Mouse (Mus musculus) heart, adult 8-10 months (tissue): Measurements from ENCODE around the gene Krtdap. TPM values are rescaled to one million over a fixed set of nuclear protein-coding genes. Genes with fewer than 3 reads are reported as not detected.
"Not testable (repeated sequence)": the region's sequence is repeated elsewhere in the genome, so short reads cannot be mapped to it uniquely, and the experiment has no call there.

Experiments used
- DNase-seq: peaks from one replicate; pipeline ENCODE4 v3.0.0; 2022; ENCODE audit warnings: low spot score
- total RNA-seq, 4 experiments: library from RNA; stranded (reverse); gene quantifications; 2 replicates each; pipeline ENCODE4 v1.2.4; 2022

Gene Krtdap
- total RNA-seq, 4 experiments from 2014 or later = not detected

DNA sequence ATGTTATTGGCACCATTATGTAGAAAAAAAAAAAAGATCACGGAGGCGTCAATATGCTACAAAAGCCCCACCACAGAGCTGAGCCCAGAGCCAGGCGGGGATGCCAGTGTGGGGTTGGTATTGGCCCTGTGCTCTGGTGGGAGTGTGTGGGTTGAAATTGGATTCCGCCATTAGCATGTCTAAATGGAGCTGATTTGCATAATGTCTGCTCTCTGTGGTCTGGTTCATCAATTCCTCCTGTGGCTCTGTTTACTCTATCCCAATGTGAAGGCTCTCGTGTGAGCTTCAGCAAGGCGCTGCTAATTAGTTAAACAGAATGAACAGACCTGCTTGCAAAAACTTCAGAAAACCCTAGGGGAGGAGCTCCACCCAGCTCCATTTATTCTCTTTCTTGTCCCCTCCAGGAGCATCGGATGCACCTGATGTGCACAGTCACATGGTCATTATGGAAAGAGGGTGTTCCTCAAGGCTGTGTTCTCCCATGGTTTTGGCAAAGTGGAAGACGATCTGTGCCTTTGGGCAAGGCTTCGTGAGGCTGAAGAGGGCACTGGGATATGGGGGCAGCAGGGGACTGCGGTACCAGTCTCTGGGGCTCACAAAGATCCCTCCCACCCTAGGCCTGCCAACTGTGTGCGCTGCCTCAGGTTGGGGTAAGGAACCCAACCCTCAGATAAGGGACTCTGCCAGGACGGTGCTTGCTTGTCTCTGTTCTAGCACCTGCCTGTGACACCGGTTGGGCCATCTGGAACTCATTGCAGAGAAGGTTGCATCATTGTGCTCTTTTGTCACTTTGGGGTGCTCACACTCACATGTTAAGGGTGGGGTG lies 1.8 kb upstream of the Krtdap start:
- DNase-seq = no peak

DNA sequence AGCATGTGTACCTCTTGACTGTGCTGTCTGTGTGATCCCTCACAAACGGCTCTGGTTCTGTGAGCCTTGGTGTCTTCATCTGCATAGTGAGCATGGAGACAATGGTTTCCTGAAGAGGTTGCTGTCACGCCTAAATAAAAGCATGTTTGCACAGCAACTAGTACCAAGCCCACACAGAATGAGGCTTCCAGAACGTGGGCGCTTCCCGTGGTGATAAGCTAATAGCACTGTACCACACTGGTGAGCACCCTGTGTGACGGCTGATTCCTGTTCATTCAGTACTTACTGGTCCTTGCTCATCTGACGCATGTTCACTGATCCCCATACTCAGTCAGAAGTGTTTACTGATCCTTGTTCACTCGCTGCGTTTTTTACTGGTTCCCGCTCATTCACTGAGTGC lies 2.4 kb downstream of the Krtdap start:
- DNase-seq = no peak

- DNase-seq = no peak
These were observed 4.2 kb downstream of the Krtdap start for GRCm38 (mm10) chr7:30791921-30792320.

- DNase-seq = no peak
These were observed 7.2 kb downstream of the Krtdap start for GRCm38 (mm10) chr7:30794921-30795320.

DNA sequence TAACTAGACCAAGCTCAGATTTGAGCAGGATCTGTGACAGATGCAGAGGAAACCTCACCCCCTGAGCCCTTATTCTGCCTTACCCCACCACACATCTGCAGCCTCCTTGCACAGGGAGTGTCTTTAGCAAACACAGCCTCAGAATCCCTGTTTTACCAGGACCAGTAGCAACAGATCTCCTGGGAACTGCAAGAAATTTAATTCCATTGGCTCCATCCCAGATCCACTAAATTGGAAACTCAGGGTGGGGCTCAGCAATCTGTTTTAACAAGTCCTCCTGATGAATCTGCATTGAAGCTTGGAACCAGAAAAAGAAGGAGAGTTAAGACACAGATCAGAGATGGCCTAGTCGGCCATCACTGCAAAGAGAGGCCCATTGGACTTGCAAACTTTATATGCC lies 9.1 kb downstream of the Krtdap start:
- no peak for DNase-seq

- DNase-seq = no peak
These were observed 13.0 kb downstream of the Krtdap start for GRCm38 (mm10) chr7:30800653-30801052.

- no peak for DNase-seq
These were observed 15.6 kb downstream of the Krtdap start for GRCm38 (mm10) chr7:30803256-30803655.

DNA sequence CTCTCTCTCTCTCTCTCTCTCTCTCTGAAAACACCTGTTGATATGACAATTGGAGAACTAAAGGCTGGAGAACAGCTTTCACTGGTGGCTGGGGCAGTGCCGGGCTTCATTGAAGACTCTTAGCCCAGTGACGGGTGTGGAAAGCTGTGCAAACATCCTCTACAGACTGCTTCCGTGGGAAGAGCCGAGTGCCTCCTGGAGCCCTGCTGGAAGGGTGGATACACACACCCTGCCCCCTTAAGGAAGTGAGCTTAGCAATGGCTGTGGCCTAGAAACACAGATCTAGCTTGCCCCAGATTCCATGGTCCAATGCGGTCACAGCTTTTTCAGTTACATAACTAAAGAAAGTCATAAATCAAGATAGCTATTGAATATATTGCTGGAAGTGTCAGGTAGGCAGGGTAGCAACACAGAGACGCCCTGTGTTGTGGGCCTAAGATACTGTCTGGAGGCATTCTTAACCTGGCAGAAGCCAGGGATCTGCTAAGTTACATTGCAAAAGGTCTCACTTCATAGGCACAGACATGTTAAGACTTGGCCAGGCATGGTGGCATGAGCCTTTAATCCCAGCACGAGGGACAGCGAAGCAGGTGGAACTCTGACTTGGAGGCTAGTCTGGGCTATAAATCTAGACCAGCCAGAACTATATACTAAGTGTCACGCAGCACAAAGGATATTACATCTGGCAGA lies 16.5 kb downstream of the Krtdap start:
- DNase-seq = no peak

GRCm38 (mm10) chr7:30805924-30806323 lies 18.2 kb downstream of the Krtdap start:
- no peak for DNase-seq

DNA sequence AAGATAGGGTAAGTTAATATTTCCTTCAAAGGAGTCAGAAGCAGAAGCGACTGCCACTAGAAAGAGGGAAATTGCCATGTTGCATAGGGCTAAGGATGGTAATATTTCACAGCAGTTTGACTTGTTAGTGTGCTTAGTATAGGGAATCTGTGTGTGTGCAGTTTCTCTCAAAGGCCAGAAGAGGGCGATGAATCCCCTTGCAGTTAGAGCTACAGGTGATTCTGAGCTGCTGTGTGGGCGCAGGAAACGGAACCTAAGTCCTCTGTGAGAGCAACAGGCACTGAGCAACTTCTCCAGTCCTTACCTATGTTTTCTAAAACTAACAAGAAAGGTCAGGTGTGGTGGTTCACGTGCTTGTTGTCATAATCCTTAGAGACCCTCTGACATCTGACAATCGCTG lies 22.6 kb downstream of the Krtdap start:
- no peak for DNase-seq

DNA sequence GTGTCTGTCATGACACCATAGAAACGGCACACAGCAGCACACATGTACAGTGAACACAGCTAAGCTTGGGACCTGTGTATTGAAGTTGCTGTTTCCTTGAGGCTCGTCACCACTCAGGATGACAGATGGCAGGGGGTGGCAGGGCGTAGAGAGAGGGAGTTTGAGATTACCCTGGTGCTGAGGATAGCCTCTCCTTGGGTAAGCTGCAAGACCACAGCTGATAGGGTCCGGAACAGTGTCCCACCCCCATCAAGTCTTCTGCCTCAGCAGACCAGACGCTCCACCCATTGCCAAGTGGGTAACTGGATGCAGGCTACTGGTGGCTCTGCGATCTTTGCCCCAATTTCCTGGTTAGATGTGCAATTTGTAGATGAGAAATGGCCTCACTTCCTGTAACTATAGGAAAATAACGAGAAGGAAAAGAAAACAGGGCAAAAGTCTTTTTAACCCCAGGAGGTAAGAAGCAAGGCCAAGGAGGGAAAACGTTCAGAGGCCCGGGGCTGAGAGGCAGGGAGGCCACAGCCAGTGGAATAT lies 24.1 kb downstream of the Krtdap start:
- DNase-seq = no peak

DNA sequence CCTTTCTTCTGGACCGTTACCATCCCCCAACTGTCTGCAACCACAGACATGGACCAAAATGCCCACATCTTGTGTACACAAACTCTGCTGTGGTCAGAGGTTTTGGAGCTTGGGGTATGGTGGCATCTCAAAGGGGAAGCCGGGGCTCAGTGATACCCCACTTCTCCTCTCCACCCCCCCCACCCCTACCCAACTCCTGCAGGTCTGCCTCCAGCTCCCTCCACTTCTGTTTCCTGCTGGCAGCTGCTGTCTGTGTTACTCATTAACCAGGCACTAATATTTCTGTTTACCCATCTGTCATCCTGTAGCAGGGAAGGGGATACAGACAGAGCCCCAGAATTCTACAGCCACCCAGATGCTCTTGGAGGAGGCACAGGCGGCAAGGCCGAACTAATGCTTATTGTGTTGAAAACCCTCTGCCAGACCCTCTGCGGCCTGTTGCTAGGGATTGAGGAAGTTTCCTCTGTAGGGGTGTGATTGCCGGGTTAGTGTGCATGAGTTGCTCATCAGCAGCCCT lies 24.7 kb downstream of the Krtdap start:
- no peak for DNase-seq

DNA sequence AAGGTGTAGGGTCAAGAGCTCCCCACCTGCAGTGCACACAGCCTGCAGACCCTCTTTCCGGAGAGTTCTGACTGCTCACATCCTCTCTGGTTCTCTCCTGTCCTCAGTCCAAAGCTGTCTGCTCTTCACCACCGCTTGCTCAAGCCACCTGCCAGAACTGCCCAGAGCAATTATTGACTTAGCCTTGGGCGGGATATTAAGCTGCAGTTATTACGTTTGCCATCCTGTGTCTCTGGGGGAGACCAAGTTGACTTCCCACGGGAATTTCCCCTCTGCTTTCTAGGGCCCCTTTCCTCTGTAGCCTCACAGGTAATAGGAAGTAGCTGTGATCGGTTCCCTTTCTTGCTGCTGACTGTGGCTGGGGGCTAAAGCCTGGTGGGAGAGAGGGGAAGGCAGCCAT lies 32.4 kb downstream of the Krtdap start:
- no peak for DNase-seq

DNA sequence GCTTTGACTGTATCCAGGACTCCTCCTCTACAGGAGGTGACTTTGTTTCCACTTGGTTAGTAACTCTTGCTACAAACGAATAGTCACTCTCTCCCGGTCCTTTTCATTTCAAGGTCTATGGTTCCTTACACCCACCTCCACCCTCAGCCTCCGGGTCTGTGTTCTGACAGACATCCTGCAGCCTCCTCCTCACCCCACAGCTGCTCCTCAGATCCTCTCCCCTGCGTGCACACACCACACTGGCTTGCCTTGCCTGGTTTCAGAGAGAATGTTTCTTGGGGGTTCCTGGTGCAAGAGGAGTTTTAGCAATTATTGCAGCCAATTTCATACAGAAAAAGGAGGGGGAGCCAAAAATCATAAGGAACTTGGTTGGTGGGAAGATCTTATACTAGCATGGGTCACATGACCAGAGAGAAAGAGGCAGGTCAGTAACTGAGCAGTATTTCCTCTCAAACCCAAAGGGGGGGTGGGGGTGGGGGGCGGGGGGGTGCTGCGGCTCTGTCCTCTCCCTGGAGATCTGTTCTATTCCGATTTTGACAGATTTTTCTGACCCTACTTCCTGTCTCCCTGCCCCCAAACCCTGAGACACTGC lies 33.3 kb downstream of the Krtdap start:
- no peak for DNase-seq

DNA sequence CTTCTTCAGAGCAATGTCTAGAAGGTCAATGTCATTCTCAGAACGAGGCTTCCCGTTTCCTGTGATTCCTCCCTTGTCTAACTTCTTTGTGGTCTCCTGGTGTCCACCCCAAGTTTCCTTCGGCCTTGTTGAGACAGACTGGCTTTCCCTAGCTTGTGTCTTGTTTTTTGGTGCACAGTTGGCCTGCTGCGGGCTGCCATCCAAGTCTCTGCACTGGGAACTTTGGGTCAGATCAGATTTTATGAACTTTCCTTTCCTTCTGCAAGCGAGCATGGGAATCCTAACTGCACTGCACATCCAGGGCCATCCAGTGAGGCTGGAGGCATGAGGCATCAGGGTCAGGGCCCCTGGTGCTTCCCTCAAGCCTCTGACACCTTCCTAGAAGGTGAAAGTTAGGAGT lies 33.8 kb downstream of the Krtdap start:
- DNase-seq = no peak

DNA sequence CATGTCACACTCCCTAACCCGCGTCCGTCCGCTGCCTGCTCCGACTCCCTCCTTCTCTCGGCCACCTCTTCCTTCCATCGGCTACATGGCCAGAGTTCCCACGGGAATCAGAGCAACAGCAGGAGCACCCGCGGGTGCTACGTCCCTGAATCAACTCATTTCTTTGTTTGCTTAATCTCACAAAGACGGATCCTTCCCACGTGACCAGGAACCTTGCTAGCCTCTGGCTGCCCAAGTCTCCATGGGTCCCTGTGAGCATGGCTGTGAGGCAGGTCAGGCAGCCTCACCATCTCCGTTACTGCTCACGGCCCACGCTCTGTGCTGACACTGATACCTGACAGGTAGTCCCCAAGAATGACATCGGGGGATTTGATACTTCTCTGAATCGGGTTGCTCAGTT lies 36.0 kb downstream of the Krtdap start, which contains the start of gene Ffar2:
Gene Ffar2 (minus strand): TSS at position 101 of the 400 bp plus-strand sequence.
- no peak for DNase-seq

GRCm38 (mm10) chr7:30824306-30824705 lies 36.6 kb downstream of the Krtdap start:
- no peak for DNase-seq

- DNase-seq = no peak
These were observed 39.0 kb downstream of the Krtdap start for GRCm38 (mm10) chr7:30826660-30827059.

DNA sequence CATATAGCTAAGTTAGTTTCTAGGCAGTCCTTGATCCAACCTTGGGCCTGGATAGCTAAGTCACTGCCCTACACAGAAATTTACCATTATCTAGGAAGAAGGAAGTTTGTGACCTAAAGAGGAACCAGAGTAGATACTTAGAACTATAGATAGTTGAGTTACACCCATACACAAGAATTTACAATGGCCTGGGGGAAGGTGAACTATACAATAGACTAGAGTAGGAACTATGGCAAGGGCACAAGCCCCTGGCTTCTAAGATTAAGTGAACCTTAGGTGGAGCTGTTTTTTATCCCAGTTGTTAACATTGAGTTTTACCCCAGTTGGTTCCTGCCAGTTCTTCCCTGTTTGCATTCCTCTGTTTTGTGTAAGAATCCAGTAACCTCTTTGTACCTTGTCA lies 41.2 kb downstream of the Krtdap start:
- DNase-seq = not testable (repeated sequence)

GRCm38 (mm10) chr7:30829428-30829827 lies 41.7 kb downstream of the Krtdap start:
- no peak for DNase-seq

- no peak for DNase-seq
These were observed 44.6 kb downstream of the Krtdap start for GRCm38 (mm10) chr7:30832261-30832660.

- DNase-seq = not testable (repeated sequence)
These were observed 45.0 kb downstream of the Krtdap start for GRCm38 (mm10) chr7:30832684-30833083.
